Mouse (Mus musculus) splenic B cell, adult 2 months (primary cell): ENCODE measurements around the gene Ppp1r15b.

Experiments
- DNase-seq: peaks from one replicate; pipeline ENCODE4 v3.0.0-alpha.2; 2011; ENCODE audit warnings: low read depth, low spot score
- H3K27me3 ChIP-seq: 2 replicates; pipeline ENCODE4 v1.6.1; 2012; ENCODE audit warnings: mild to moderate bottlenecking, low read length, moderate library complexity, mixed read lengths; ENCODE audit not compliant: control insufficient read depth, poor library complexity, insufficient read depth, severe bottlenecking
- H3K36me3 ChIP-seq: 2 replicates; pipeline ENCODE4 v1.6.1; 2012; ENCODE audit warnings: mild to moderate bottlenecking, low read length, moderate library complexity, mixed read lengths; ENCODE audit not compliant: control insufficient read depth, poor library complexity, insufficient read depth, severe bottlenecking

The Ppp1r15b gene

GRCm38 (mm10) chr1:133132388-133133326, 1.7 kb downstream of the Ppp1r15b start:
- peak; percentile 16 for DNase-seq
- peaks cover 16% of the 10 kb centered on the region; the same call in 1 of the 2 replicates for H3K36me3 ChIP-seq
- H3K27me3 ChIP-seq: no peaks in the 10 kb centered on the region

- Histone ChIP-seq H3K36me3 (peaks cover 21% of the 10 kb centered on the region; the same call in 1 of the 2 replicates), H3K27me3 (no peaks in the 10 kb centered on the region)
- DNase-seq: peak; percentile 45
Observed at GRCm38 (mm10) chr1:133133425-133133824, 2.5 kb downstream of the Ppp1r15b start.

GRCm38 (mm10) chr1:133134071-133134470, 3.1 kb downstream of the Ppp1r15b start:
- Histone ChIP-seq H3K27me3 (no peaks in the 10 kb centered on the region), H3K36me3 (peaks cover 24% of the 10 kb centered on the region; the same call in 1 of the 2 replicates)
- DNase-seq: no peak

- Histone ChIP-seq H3K27me3 (no peaks in the 10 kb centered on the region), H3K36me3 (peaks cover 27% of the 10 kb centered on the region; the same call in 1 of the 2 replicates)
- DNase-seq: no peak
Observed at GRCm38 (mm10) chr1:133134881-133135280, 3.9 kb downstream of the Ppp1r15b start.

- Histone ChIP-seq H3K36me3 (peaks cover 27% of the 10 kb centered on the region), H3K27me3 (no peaks in the 10 kb centered on the region)
- DNase-seq: peak; percentile 70
Observed at GRCm38 (mm10) chr1:133135808-133136207, 4.9 kb downstream of the Ppp1r15b start.

- Histone ChIP-seq H3K36me3 (peaks cover 24% of the 10 kb centered on the region), H3K27me3 (no peaks in the 10 kb centered on the region)
- DNase-seq: no peak
Observed at GRCm38 (mm10) chr1:133138401-133138800, 7.5 kb downstream of the Ppp1r15b start.

GRCm38 (mm10) chr1:133146014-133147009, 15.4 kb downstream of the Ppp1r15b start:
- no peaks in the 10 kb centered on the region for H3K27me3 ChIP-seq
- peak; percentile 78 for DNase-seq
- H3K36me3 ChIP-seq: no peaks in the 10 kb centered on the region

GRCm38 (mm10) chr1:133147324-133147723, 16.4 kb downstream of the Ppp1r15b start:
- DNase-seq: no peak
- H3K36me3 ChIP-seq: no peaks in the 10 kb centered on the region
- H3K27me3 ChIP-seq: no peaks in the 10 kb centered on the region

- H3K27me3 ChIP-seq: no peaks in the 10 kb centered on the region
- no peak for DNase-seq
Observed at GRCm38 (mm10) chr1:133148122-133148521, 17.2 kb downstream of the Ppp1r15b start.

GRCm38 (mm10) chr1:133150556-133150955, 19.6 kb downstream of the Ppp1r15b start:
- H3K36me3 ChIP-seq: no peaks in the 10 kb centered on the region
- DNase-seq: no peak
- H3K27me3 ChIP-seq: no peaks in the 10 kb centered on the region

More at GRCm38 (mm10) chr1:133148122-133148521, 17.2 kb downstream of the Ppp1r15b start:
- H3K36me3 ChIP-seq: no peaks in the 10 kb centered on the region

- no peak for DNase-seq
- Histone ChIP-seq H3K27me3 (no peaks in the 10 kb centered on the region), H3K36me3 (no peaks in the 10 kb centered on the region)
Observed at GRCm38 (mm10) chr1:133152213-133152612, 21.3 kb downstream of the Ppp1r15b start.

- H3K27me3 ChIP-seq: no peaks in the 10 kb centered on the region
- no peaks in the 10 kb centered on the region for H3K36me3 ChIP-seq
Observed at GRCm38 (mm10) chr1:133155270-133155669, 24.3 kb downstream of the Ppp1r15b start.

GRCm38 (mm10) chr1:133159128-133159564, 28.2 kb downstream of the Ppp1r15b start:
- no peaks in the 10 kb centered on the region for H3K36me3 ChIP-seq
- DNase-seq: peak; percentile 66
- no peaks in the 10 kb centered on the region for H3K27me3 ChIP-seq

More at GRCm38 (mm10) chr1:133155270-133155669, 24.3 kb downstream of the Ppp1r15b start:
- DNase-seq: no peak

- H3K36me3 ChIP-seq: no peaks in the 10 kb centered on the region
- no peak for DNase-seq
- no peaks in the 10 kb centered on the region for H3K27me3 ChIP-seq
Observed at GRCm38 (mm10) chr1:133161559-133161958, 30.6 kb downstream of the Ppp1r15b start.
